Mouse (Mus musculus) T-helper 2 cell (primary cell): ENCODE measurements around the gene Tbc1d1.

ENCODE experiments used
- in situ Hi-C: fragments of 300-600 bp; cut with MboI, MseI; formaldehyde crosslinking; loops from one replicate; pipeline ENCODE4 v1.15.1; 2025; ENCODE audit warnings: high pct_unique_total_duplicates

Tbc1d1 gene

DNA sequence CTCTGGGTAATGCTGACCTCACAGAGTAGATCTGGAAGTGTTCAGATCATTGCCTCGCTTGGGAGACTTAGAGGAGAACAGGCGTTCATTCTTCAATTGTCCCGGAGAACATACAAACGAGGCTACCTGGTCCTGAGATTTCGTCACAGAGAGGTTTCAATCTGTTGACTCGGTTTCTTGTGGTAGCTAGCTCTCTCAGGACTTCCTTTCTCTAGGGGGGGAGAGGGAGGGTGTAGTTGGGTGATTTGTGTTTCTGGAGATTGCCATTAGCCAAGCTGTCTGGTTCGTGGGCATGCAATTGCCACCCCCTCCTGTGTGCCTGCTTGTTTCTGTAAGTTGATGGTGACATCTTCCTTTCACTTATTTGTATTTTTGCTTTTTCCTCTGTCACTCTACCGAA, 221.6 kb downstream of the Tbc1d1 start:
- in situ Hi-C loops, result no loop called here

DNA sequence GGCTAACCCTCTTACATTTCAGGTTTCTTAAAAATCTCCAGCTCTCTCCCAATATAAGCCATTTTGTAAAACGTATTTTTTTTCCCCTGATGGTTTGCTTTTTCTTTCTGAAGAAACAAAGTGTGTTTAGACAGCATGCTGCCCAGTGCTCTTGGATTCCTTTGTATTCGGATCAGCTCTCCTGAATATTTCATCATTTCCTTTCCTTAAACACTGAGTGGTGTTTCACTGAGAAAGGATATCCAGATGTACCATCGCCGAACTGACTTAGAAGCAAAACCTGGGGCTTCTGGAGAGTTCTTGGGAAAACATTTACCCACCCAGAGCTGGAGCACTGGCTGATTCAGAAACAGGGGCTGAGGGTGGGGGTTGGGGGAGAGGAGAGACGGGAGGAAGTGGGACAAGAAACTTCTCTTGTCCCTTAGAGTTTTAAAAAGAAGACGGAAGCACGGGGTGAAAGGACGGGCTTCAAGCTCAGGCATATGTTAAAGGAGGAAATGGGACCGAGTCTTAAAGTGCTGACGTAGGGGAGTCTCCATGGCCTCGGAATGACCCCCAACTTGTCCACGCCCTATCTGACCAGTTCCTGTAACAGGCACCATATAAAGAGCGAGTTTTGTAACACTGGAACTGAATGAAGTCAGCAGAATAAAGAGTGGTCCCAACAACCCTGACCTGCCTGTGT, 222.6 kb downstream of the Tbc1d1 start:
- in situ Hi-C loops, result no loop called here

DNA sequence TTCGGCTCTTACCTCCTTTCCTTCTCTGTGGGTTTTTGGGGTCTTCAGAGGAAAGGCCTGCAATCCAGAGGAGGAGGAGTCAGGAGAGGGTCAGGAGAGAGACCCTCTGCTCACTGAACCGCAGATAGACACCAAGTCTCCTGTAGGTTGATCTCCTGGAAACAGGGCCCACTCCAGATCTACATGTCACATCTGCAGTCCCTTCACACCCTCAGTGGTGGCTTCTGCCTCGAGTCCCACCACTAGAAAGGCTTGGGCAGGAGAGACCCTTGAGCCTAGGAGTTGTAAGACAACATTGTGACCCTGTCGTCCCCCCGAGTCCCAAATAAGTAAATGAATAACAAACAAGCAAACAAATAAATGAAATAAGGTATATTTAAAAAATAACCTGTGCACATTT, 223.7 kb downstream of the Tbc1d1 start:
- in situ Hi-C loops, result loop anchor here (5.0 to 10.0 kb wide), 3 partner anchors 275 to 482 kb away; no protein-coding TSS in a partner anchor

DNA sequence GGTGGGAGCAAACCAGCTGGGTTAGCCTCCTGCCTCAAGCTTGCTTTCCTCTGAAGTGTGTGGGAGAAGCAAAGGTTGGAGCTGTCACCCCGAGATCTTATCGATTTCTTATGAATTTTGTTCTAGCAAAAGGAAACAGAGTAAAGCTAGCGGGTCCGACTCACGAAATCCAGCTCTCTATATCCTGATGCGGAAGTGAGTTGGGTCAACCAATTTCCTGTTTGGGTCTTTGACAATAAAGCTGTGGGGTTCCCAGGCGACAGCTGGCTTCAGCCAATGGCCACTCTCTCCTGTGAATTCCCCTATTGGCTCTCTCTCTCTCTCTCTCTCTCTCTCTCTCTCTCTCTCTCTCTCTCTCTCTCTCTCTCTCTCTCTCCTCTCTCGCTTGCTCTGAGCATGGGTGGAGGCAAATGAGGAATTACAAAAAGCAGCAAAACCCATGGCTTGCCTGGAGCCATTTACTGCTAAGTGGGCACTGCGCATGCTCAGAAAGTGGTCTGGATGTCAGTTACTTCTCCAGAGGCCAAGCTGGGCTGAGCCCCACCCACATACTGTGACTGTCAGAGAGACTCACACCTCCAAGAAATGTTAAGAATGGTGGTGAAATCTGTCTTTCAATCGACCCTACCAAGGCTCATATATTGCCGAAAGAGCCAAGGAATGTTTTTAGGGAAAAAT, 224.7 kb downstream of the Tbc1d1 start:
- in situ Hi-C loops, result loop anchor here (5.0 to 10.0 kb wide), 3 partner anchors 274 to 481 kb away; no protein-coding TSS in a partner anchor

DNA sequence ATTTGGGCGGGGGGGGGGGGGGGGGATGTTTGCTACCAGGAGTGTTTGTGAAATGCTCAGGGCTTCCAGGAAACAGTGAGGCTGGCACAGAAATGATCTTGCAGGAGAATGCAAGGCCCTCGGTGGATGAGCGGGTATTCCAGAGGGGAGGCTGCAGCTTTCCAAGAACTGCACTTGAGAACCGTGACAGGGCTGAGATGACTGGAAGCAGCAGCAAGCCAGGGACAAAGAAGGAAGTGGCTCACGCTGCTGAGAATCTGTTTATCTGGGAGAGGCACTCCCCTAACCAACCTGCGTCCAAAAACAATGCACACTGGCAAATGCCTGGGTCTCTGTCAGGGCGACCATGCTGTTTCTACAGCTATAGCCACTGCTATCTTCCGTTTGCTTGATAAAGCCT, 225.4 kb downstream of the Tbc1d1 start:
- in situ Hi-C loops, result loop anchor here (5.0 to 10.0 kb wide), 3 partner anchors 273 to 481 kb away; no protein-coding TSS in a partner anchor

DNA sequence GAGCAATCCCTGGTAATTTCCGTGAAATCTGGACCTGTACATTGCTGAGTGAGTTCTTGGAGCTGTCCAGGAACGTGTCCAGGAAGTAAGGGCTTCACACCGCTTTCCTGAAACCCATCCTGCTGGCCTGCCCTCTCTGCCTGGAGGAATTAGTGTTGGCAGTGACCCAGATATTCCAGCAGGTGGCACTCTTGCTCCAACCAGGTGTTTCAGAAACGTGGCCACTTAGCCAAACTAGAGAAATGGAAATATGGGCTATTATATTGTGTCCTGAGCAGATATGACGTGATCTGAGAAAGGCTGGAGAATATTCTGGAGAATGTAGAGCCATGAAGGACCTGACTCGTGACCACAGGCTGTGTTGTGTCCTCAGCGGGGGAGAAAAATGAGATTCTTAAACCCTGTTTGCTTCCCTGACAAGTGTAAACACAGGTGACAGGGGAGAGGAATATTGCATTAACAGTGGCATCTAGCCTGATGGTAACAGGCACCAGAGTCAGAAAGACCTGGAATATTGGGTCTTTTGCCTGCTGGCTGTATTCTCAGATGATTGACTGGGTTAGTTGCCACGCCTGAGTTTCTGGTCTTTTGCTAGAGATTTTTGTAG, 226.4 kb downstream of the Tbc1d1 start:
- in situ Hi-C loops, result loop anchor here (5.0 to 10.0 kb wide), 3 partner anchors 272 to 480 kb away; no protein-coding TSS in a partner anchor

DNA sequence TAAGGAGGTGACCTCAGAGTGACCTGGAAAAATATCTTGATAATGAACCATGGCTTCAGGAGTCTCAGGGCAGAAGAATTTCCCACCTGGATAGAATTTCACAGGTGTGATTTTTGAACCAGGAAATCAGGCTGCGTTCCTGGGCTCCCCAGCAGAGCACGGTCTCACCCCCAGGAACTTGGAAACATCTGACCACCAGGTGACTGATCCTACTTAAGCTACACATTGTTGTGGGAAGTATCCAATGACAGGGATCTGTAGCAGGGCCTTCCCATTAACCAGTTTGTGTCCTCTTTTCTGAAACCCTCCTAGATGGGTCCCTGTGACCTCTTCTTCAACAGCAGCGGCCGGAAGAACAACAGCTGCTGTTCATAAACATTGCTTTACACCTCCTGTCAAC, 227.1 kb downstream of the Tbc1d1 start:
- in situ Hi-C loops, result loop anchor here (5.0 to 10.0 kb wide), 3 partner anchors 272 to 479 kb away; no protein-coding TSS in a partner anchor

DNA sequence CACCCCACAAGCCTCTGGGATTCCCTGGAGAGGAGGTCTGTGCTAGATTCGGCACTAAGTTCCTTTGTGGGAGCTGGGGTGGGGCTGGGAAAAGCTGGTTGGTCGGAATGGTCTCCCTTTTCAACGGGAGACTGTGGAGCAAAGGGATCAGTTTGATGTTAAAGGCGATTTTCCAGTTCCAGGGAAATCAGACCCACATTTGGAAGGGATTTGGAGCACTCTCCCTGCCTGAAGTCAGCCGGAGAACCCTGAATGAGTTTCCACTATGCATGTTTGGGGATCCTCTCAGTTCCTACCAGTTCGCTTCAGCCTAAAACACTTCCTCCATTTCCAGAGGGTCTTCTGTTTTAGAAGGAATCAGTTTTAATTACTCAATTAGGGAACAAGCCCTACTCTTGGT, 228.4 kb downstream of the Tbc1d1 start:
- in situ Hi-C loops, result loop anchor here (5.0 to 10.0 kb wide), 3 partner anchors 270 to 478 kb away; no protein-coding TSS in a partner anchor

DNA sequence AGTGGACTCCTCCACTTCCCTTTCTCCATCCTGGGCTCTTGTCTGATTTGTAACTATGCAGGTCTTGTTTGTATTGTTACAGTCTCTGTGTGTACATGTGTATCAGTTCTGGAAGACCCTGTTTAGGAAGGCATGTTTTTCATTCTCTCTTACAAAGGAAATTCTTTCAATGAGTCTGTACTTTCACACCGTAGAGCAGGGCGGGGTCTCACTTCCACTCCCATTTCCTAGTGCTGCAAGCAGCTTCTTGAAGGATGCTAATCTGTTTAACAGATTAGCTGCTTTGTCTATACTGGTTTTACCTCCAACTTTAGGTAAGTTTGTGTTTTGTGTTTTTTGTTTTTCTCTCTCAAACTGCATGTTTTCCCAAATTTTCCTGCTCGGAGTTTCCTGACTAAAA, 230.9 kb downstream of the Tbc1d1 start:
- in situ Hi-C loops, result loop anchor here (5.0 to 10.0 kb wide), 2 partner anchors 100 to 268 kb away; no protein-coding TSS in a partner anchor

GRCm38 (mm10) chr5:64389202-64389929, 233.3 kb downstream of the Tbc1d1 start:
- in situ Hi-C loops, result loop anchor here (5.0 to 10.0 kb wide), 2 partner anchors 98 to 265 kb away; no protein-coding TSS in a partner anchor

- in situ Hi-C loops, result no loop called here
These were observed 235.2 kb downstream of the Tbc1d1 start for GRCm38 (mm10) chr5:64391346-64391745.

- in situ Hi-C loops, result no loop called here
These were observed 236.4 kb downstream of the Tbc1d1 start for GRCm38 (mm10) chr5:64392426-64393020.

DNA sequence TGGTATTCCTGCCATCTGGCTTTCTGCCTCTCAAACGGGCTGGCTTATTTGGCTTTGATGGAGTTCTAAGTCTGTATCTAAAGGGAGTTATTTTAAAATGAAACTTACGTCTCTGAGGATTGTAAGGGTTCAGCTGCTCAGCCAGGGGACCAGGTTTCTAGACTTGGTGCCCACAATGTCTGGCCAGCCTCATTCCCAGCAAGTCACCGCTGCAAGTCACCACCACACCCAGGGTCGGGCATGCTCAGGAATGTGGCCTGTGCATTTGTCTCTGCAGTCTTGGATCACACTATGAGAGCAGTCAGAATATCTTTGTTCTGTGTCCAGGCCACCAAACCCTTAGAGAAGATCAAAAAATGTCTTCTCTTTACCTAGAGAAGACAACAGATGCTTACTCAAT, 237.4 kb downstream of the Tbc1d1 start:
- in situ Hi-C loops, result no loop called here

- in situ Hi-C loops, result no loop called here
These were observed 242.1 kb downstream of the Tbc1d1 start for GRCm38 (mm10) chr5:64398155-64398554.

- in situ Hi-C loops, result loop anchor here (10.0 kb wide), 1 partner anchor 854 kb away; no protein-coding TSS in a partner anchor
These were observed 244.6 kb downstream of the Tbc1d1 start for GRCm38 (mm10) chr5:64400742-64401141.
